Mouse (Mus musculus): ENCODE results near the gene Dnajc13.

DNA sequence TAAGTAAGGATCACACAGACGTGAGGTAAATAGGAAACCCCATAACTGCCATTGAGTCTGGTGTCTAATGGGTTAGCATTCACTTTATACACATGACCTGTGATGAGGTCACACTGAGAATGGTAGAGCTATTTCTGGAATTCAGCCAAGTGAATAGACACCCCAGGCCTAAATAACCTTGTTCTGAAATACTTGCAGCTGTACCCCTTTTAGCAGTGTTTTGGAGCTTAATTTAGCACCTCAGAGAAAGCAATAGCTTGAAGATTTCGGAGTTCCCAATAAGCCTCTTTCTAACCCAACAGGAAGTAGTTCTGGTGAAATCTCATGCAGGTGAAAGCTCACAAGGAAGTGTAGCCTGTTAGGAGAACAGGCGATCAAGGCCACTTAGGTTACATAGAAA, 135.9 kb downstream of the Dnajc13 start, which contains the start of gene Ackr4:
- TF ChIP-seq CTCF (IDR thresholded peaks at IDR 0.05; ENCODE audit: borderline replicate concordance, extremely low read depth, insufficient read depth, insufficient read length) (no peak), POLR2A (IDR thresholded peaks at IDR 0.05; ENCODE audit: borderline replicate concordance, extremely low read depth, insufficient read depth, insufficient read length, poor library complexity, severe bottlenecking) (no peak)

Data from brain, embryonic 14.5 days (tissue).